Comparison of ENCODE assay signal across 8 mouse cellular contexts in the genomic region with DNA sequence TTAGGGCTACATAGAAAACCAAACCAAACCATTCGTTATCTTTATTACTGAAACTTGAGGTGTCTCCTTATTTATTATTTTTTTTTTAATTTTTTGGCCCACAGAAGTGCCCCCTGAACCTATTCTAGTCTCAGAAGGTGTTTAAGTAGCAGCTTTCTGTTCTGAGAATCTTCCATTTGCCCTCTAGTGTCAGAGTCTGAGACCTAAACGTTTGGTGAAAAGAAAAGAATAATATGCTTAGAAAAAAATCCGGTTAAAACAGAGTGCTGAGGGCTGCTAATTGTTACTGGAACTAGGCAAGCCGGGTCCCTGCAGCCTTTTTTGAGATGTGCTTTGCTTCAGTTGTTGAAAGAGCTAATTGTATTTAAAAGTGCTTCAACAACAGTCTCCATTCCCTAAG. TPM values are rescaled to one million over a fixed set of nuclear protein-coding genes. Genes with fewer than 3 reads are reported as not detected.
A peak's percentile ranks its signal among the peaks of the same experiment; 100 is the strongest.
DNase-seq lines count a peak whose midpoint lies in the region; ATAC-seq lines count a peak whose summit lies in the region.

No protein-coding gene starts in this region.

- no peaks in the 10 kb centered on the region for H3K4me1 ChIP-seq in megakaryocyte, embryonic 14.5 days
- H3K4me1 ChIP-seq in embryonic facial prominence, embryonic 14.5 days (ENCODE audit: control insufficient read depth, insufficient read depth, low read length), result no peaks in the 10 kb centered on the region
- H3K4me1 ChIP-seq in liver, embryonic 11.5 days (replicated peaks; ENCODE audit: control insufficient read depth, insufficient read depth, low read length), result no peaks in the 10 kb centered on the region
- H3K4me1 ChIP-seq in stomach, embryonic 15.5 days, result no peaks in the 10 kb centered on the region

- H3K4me3 ChIP-seq in megakaryocyte, embryonic 14.5 days (replicated peaks), result peak overlapping the region; percentile 92
- H3K4me3 ChIP-seq in embryonic facial prominence, embryonic 14.5 days (ENCODE audit: low read depth, low read length), result peak overlapping the region; percentile 51
- H3K4me3 ChIP-seq in liver, embryonic 11.5 days (ENCODE audit: low read depth, low read length), result no peak overlapping the region; the same call in 1 of the 2 replicates
- H3K4me3 ChIP-seq in stomach, embryonic 15.5 days (replicated peaks), result peak overlapping the region; percentile 49; the same call in 1 of the 2 replicates

- WGBS in embryonic facial prominence, embryonic 14.5 days, result 30% methylated on average over 4 of the region's 4 CpGs
- WGBS in liver, embryonic 11.5 days, result 27% methylated on average over 4 of the region's 4 CpGs
- WGBS in stomach, embryonic 15.5 days, result 27% methylated on average over 4 of the region's 4 CpGs

- no peaks in the 10 kb centered on the region for H3K9me3 ChIP-seq in megakaryocyte, embryonic 14.5 days
- H3K9me3 ChIP-seq in embryonic facial prominence, embryonic 14.5 days (ENCODE audit: control insufficient read depth, low read length), result no peaks in the 10 kb centered on the region
- H3K9me3 ChIP-seq in liver, embryonic 11.5 days (ENCODE audit: control insufficient read depth, low read length), result no peaks in the 10 kb centered on the region
- H3K9me3 ChIP-seq in stomach, embryonic 15.5 days, result no peaks in the 10 kb centered on the region

- peak overlapping the region; percentile 55 for H3K4me2 ChIP-seq in embryonic facial prominence, embryonic 14.5 days (ENCODE audit: low read depth, low read length)
- H3K4me2 ChIP-seq in liver, embryonic 11.5 days, result peak overlapping the region; percentile 61
- H3K4me2 ChIP-seq in stomach, embryonic 15.5 days, result peak overlapping the region; percentile 50

- H3K27ac ChIP-seq in embryonic facial prominence, embryonic 14.5 days (replicated peaks; ENCODE audit: low read depth, low read length), result no peak overlapping the region
- no peak overlapping the region; the same call in 1 of the 2 replicates for H3K27ac ChIP-seq in liver, embryonic 11.5 days (ENCODE audit: low read depth, low read length)
- no peak overlapping the region; the same call in 1 of the 2 replicates for H3K27ac ChIP-seq in stomach, embryonic 15.5 days

- H3K27me3 ChIP-seq in megakaryocyte, embryonic 14.5 days (replicated peaks), result no peaks in the 10 kb centered on the region
- H3K27me3 ChIP-seq in embryonic facial prominence, embryonic 14.5 days (replicated peaks; ENCODE audit: control insufficient read depth, insufficient read depth, low read length), result no peaks in the 10 kb centered on the region
- H3K27me3 ChIP-seq in liver, embryonic 11.5 days (replicated peaks; ENCODE audit: control insufficient read depth, insufficient read depth, low read length), result no peaks in the 10 kb centered on the region
- H3K27me3 ChIP-seq in stomach, embryonic 15.5 days (replicated peaks), result no peaks in the 10 kb centered on the region

- peak; percentile 1 for DNase-seq in embryonic facial prominence, embryonic 14.5 days (ENCODE audit: low spot score)
- DNase-seq in liver, embryonic 11.5 days (ENCODE audit: low spot score), result no peak
- DNase-seq in right cerebral cortex, postnatal 14 days, result no peak
- DNase-seq in ovary, postnatal 10 days (ENCODE audit: low spot score), result no peak
- DNase-seq in frontal cortex, postnatal 36 days (ENCODE audit: low spot score in 2 of 2), result no peak

- ATAC-seq in megakaryocyte, adult 5-6 weeks (ENCODE audit: poor library complexity, severe bottlenecking), result no peak
- no peak for ATAC-seq in embryonic facial prominence, embryonic 14.5 days (ENCODE audit: low read depth)
- ATAC-seq in liver, embryonic 11.5 days (replicated peaks; ENCODE audit: low FRiP score), result no peak
- no peak for ATAC-seq in stomach, embryonic 15.5 days (ENCODE audit: insufficient read depth, low FRiP score, low read depth)

- no peaks in the 10 kb centered on the region for H3K36me3 ChIP-seq in megakaryocyte, embryonic 14.5 days (replicated peaks; ENCODE audit: low read length)
- H3K36me3 ChIP-seq in embryonic facial prominence, embryonic 14.5 days (ENCODE audit: control insufficient read depth, insufficient read depth, low read length), result no peaks in the 10 kb centered on the region
- H3K36me3 ChIP-seq in liver, embryonic 11.5 days (ENCODE audit: control insufficient read depth, insufficient read depth, low read length), result no peaks in the 10 kb centered on the region
- H3K36me3 ChIP-seq in stomach, embryonic 15.5 days, result no peaks in the 10 kb centered on the region

- no peak overlapping the region for H3K9ac ChIP-seq in embryonic facial prominence, embryonic 14.5 days (ENCODE audit: low read depth, low read length)
- H3K9ac ChIP-seq in liver, embryonic 11.5 days (ENCODE audit: low read depth, low read length), result no peak overlapping the region; the same call in 1 of the 2 replicates
- H3K9ac ChIP-seq in stomach, embryonic 15.5 days, result no peak overlapping the region

RNA-seq across cellular contexts. Expression of gene Hmgn5, which starts 1.0 kb away (rescaled TPM):
- 1.8 and 20.8 TPM in 2 replicates for polyA plus RNA-seq in megakaryocyte, embryonic 14.5 days (2012; ENCODE audit: insufficient read depth, low replicate concordance)
- total RNA-seq in megakaryocyte, adult 5-6 weeks (2015), result 40.6 and 44.6 TPM in 2 replicates
- total RNA-seq in megakaryocyte, adult 5-6 weeks (2017), result 19.8 and 20.7 TPM in 2 replicates
- 20.6 and 22.1 TPM in 2 replicates for polyA plus RNA-seq in embryonic facial prominence, embryonic 14.5 days (2014; fragmentation: Nextera tagmentation; extraction: Ambion mirVana)
- polyA plus RNA-seq in liver, embryonic 11.5 days (2014; fragmentation: Nextera tagmentation; extraction: Ambion mirVana), result 23.8 and 29.4 TPM in 2 replicates
- 27.2 and 28.6 TPM in 2 replicates for polyA plus RNA-seq in stomach, embryonic 15.5 days (2015; fragmentation: Nextera tagmentation; extraction: Ambion mirVana)
